Mouse (Mus musculus): ENCODE data around the gene Tmem203. TPM values are rescaled to one million over a fixed set of nuclear protein-coding genes. Genes with fewer than 3 reads are reported as not detected.
A peak's percentile ranks its signal among the peaks of the same experiment; 100 is the strongest.

The Tmem203 gene
- polyA plus RNA-seq, 1 experiment from 2014 or later: 19.2 TPM

DNA sequence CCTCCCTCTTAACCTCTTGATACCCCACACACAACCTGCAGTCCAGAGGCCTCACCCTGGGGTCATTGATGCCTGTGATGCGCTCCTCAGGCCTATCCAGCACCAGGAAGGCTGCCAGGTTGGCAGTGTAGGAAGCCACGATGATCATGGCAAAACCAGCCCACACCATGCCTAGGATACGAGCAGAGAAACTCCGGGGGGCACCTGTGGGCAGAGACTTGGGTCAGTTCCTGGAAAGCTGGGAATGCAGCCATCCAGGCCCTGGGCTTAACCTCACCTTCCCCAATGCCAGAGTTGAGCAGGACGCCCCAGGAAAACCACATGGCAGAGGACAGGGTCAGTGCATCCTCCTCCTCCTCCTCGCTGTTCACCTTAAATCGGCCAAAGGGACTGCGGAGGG, 41.9 kb downstream of the Tmem203 start:
- 76% methylated on average over 7 of the region's 8 CpGs for WGBS
- ATAC-seq (replicated peaks; ENCODE audit: low FRiP score, low TSS enrichment, low read depth): no peak

DNA sequence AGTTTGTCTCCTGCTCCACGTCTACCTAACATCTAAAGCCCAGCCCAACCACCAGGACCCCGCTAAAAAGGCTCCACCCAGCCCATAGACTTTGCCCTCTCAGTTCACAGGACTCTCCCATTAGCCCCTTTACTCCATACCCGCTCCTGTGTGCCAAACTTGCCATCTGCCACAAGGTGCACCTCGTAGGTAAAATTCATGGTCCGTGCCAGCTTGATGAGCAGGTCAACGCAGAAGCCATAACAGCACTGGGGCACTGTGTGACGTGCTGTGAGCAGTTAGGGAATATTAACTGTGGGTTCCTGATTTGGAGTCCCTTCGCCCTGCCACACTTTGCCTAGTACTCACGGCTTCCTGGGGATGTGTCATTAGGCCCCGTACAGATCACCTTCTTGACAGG, 42.8 kb downstream of the Tmem203 start:
- no peak overlapping the region for H3K4me3 ChIP-seq (ENCODE audit: low read depth, low read length)
- 82% methylated on average over 10 of the region's 10 CpGs for WGBS
- no peaks in the 10 kb centered on the region for H3K36me3 ChIP-seq (ENCODE audit: control insufficient read depth, insufficient read depth, low read length)
- H3K9me3 ChIP-seq (ENCODE audit: control insufficient read depth, low read length): no peaks in the 10 kb centered on the region
- ATAC-seq (replicated peaks; ENCODE audit: low FRiP score, low TSS enrichment, low read depth) (no peak), DNase-seq (ENCODE audit: low spot score) (no peak)
- no peaks in the 10 kb centered on the region for H3K4me1 ChIP-seq (replicated peaks; ENCODE audit: control insufficient read depth, insufficient read depth, low read length)
- H3K4me2 ChIP-seq (ENCODE audit: low read length): no peak overlapping the region
- no peak overlapping the region for H3K27ac ChIP-seq (ENCODE audit: low read depth)
- no peak overlapping the region for H3K9ac ChIP-seq (ENCODE audit: low read length)
- H3K27me3 ChIP-seq (replicated peaks; ENCODE audit: control insufficient read depth, insufficient read depth, low read length): peaks cover 17% of the 10 kb centered on the region; the same call in 1 of the 2 replicates

More for the DNA sequence above, 41.9 kb downstream of the Tmem203 start:
- Histone ChIP-seq H3K27ac (ENCODE audit: low read depth) (no peak overlapping the region), H3K4me1 (replicated peaks; ENCODE audit: control insufficient read depth, insufficient read depth, low read length) (peaks cover 7% of the 10 kb centered on the region; the same call in 1 of the 2 replicates), H3K27me3 (replicated peaks; ENCODE audit: control insufficient read depth, insufficient read depth, low read length) (peaks cover 25% of the 10 kb centered on the region), H3K9ac (ENCODE audit: low read length) (no peak overlapping the region), H3K9me3 (ENCODE audit: control insufficient read depth, low read length) (no peaks in the 10 kb centered on the region), H3K4me3 (ENCODE audit: low read depth, low read length) (no peak overlapping the region), H3K36me3 (ENCODE audit: control insufficient read depth, insufficient read depth, low read length) (no peaks in the 10 kb centered on the region), H3K4me2 (ENCODE audit: low read length) (no peak overlapping the region)
- no peak for DNase-seq (ENCODE audit: low spot score)

DNA sequence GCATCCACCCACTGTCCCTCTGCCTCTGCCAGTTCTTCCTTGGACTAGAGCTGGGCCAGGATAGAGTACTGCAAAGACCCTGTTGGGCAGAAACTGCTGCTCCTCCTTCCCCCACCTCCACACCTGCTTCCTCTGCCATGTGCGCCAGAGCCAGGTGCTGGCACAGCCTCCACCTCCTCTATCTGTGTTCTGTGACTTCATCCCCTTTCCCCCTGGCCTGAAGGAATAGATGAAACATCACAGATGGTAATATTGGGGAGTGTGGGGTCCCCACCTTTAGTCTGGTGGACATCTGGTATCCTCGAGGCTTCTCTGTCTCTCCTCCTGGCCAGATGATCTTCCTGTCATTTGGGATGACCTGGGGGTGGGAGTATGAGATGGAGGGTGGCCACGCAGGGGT, 48.2 kb downstream of the Tmem203 start:
- DNase-seq (ENCODE audit: low spot score) (no peak), ATAC-seq (replicated peaks; ENCODE audit: low FRiP score, low TSS enrichment, low read depth) (no peak)
- H3K4me3 ChIP-seq (ENCODE audit: low read depth, low read length): no peak overlapping the region
- no peak overlapping the region for H3K9ac ChIP-seq (ENCODE audit: low read length)
- H3K27me3 ChIP-seq (replicated peaks; ENCODE audit: control insufficient read depth, insufficient read depth, low read length): peaks cover 44% of the 10 kb centered on the region
- H3K4me1 ChIP-seq (replicated peaks; ENCODE audit: control insufficient read depth, insufficient read depth, low read length): peaks cover 3% of the 10 kb centered on the region; the same call in 1 of the 2 replicates
- no peaks in the 10 kb centered on the region for H3K9me3 ChIP-seq (ENCODE audit: control insufficient read depth, low read length)
- 73% methylated on average over 3 of the region's 3 CpGs for WGBS
- H3K27ac ChIP-seq (ENCODE audit: low read depth): no peak overlapping the region
- no peak overlapping the region for H3K4me2 ChIP-seq (ENCODE audit: low read length)
- H3K36me3 ChIP-seq (ENCODE audit: control insufficient read depth, insufficient read depth, low read length): no peaks in the 10 kb centered on the region

DNA sequence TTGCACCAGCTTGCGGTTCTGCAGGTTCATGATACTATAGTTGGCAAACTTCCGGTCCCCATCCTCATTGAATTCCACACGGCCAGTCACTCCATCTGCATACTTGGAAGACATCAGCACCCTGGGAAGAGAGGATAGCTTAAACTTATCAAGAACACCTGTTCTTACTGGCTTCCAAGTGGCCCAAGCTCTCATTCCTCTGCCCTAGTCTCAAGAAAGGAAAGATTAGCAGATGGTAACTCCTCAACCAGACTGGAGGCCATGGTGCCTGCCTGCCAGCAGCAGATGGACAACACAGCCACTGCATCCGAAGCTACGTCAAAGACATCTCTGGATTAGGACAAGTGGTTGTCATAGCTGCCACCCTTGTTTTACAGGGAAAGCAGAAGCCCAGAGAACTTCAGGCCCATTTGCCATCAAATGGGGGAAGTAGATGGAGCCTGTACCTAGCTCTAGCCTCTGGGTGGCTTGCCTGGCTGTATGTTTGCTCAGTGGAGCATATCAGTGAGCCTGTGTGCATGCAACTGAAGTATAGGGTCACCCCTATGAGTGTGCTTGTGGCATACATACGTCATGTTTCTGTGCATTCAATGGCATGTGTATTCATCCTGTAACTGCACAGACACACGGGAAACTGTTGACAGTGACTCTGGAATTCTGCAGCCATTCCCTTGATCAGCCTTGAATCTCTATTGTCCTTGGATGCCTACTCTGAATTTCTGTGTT, 48.9 kb downstream of the Tmem203 start:
- H3K36me3 ChIP-seq (ENCODE audit: control insufficient read depth, insufficient read depth, low read length): no peaks in the 10 kb centered on the region
- H3K4me3 ChIP-seq (ENCODE audit: low read depth, low read length): 0 out of 2 replicates have a peak overlapping the region, but pooled peaks have one; percentile 42
- peak overlapping the region; percentile 80 for H3K4me2 ChIP-seq (ENCODE audit: low read length)
- WGBS: 70% methylated on average over 7 of the region's 7 CpGs
- DNase-seq (ENCODE audit: low spot score) (no peak), ATAC-seq (replicated peaks; ENCODE audit: low FRiP score, low TSS enrichment, low read depth) (no peak)
- H3K4me1 ChIP-seq (replicated peaks; ENCODE audit: control insufficient read depth, insufficient read depth, low read length): peaks cover 3% of the 10 kb centered on the region; the same call in 1 of the 2 replicates
- H3K9ac ChIP-seq (ENCODE audit: low read length): no peak overlapping the region
- peaks cover 50% of the 10 kb centered on the region for H3K27me3 ChIP-seq (replicated peaks; ENCODE audit: control insufficient read depth, insufficient read depth, low read length)
- H3K27ac ChIP-seq (ENCODE audit: low read depth): no peak overlapping the region
- no peaks in the 10 kb centered on the region for H3K9me3 ChIP-seq (ENCODE audit: control insufficient read depth, low read length)

DNA sequence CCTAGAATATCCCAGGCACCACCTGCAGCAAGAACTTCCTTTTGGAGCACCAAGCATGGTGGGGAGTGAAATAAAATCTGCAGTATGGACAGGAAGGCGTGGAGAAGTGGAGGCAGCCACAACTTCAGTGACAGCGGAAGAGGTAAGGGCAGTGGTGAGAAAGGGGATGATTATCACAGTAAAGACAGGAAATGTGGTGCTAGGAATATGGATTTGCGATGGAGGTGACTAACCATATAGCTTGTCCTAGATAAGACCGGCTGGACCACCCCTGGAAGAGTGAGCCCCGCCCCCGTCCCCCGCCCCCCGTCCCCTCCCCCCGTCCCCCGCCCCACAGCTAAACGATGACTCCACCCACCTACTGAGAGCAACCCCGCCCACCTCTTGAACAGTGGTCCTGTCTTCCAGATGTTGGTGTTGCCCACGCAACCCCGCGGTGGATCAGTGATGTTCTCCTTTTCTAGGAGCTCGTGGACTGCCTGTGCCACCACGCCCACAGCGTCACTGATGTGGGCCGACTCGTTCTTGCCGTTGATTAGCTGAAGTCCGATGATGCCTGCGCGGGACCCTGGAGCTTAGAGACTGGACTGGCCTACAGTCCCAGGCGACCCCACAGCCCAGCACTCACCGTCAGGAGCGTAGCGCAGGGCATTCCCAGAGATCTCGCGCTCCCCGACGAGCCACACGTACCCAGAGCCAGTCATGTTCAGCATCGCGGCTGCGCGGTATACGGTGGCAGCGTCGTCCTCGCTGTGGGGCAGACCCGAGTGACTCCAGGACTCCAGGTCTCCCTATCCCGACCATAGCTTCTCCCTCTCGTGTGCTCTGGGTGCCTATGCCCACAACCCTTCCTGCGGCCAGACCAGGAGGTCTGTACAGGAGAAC, 49.7 kb downstream of the Tmem203 start:
- H3K27me3 ChIP-seq (replicated peaks; ENCODE audit: control insufficient read depth, insufficient read depth, low read length): peaks cover 56% of the 10 kb centered on the region
- no peaks in the 10 kb centered on the region for H3K36me3 ChIP-seq (ENCODE audit: control insufficient read depth, insufficient read depth, low read length)
- no peaks in the 10 kb centered on the region for H3K9me3 ChIP-seq (ENCODE audit: control insufficient read depth, low read length)
- H3K4me2 ChIP-seq (ENCODE audit: low read length): peak overlapping the region; percentile 80
- peaks cover 3% of the 10 kb centered on the region; the same call in 1 of the 2 replicates for H3K4me1 ChIP-seq (replicated peaks; ENCODE audit: control insufficient read depth, insufficient read depth, low read length)
- H3K27ac ChIP-seq (ENCODE audit: low read depth): no peak overlapping the region
- peak overlapping the region; percentile 42 for H3K4me3 ChIP-seq (ENCODE audit: low read depth, low read length)
- DNase-seq (ENCODE audit: low spot score) (peak; percentile 72), ATAC-seq (replicated peaks; ENCODE audit: low FRiP score, low TSS enrichment, low read depth) (peak; percentile 66)
- H3K9ac ChIP-seq (ENCODE audit: low read length): peak overlapping the region; percentile 32; the same call in 1 of the 2 replicates
- WGBS: 2% methylated on average over 45 of the region's 45 CpGs

Other genes starting within 250 kb of the Tmem203 start
- gene Nsmf, start 201.1 kb upstream of the Tmem203 start, polyA plus RNA-seq (2014; fragmentation: Nextera tagmentation; extraction: Ambion mirVana): 44.3 and 50.0 TPM in 2 replicates
- gene Entpd8, start 175.1 kb upstream of the Tmem203 start, polyA plus RNA-seq (2014; fragmentation: Nextera tagmentation; extraction: Ambion mirVana): 6.0 and 7.3 TPM in 2 replicates
- gene Noxa1, start 160.3 kb upstream of the Tmem203 start, polyA plus RNA-seq (2014; fragmentation: Nextera tagmentation; extraction: Ambion mirVana): 2.3 and 5.7 TPM in 2 replicates
- gene Nrarp, start 74.7 kb upstream of the Tmem203 start, polyA plus RNA-seq (2014; fragmentation: Nextera tagmentation; extraction: Ambion mirVana): 8.2 and 13.2 TPM in 2 replicates
- 14.4 and 18.1 TPM in 2 replicates for gene Tor4a, start 58.6 kb upstream of the Tmem203 start, polyA plus RNA-seq (2014; fragmentation: Nextera tagmentation; extraction: Ambion mirVana)
- 99.1 and 107 TPM in 2 replicates for gene Nelfb, start 44.0 kb upstream of the Tmem203 start, polyA plus RNA-seq (2014; fragmentation: Nextera tagmentation; extraction: Ambion mirVana)
- 0.18 TPM in 1 of 2 replicates, not detected in the other for gene Stpg3, start 40.8 kb upstream of the Tmem203 start, polyA plus RNA-seq (2014; fragmentation: Nextera tagmentation; extraction: Ambion mirVana)
- 0.51 TPM in 1 of 2 replicates, not detected in the other for gene Fam166a, start 36.7 kb upstream of the Tmem203 start, polyA plus RNA-seq (2014; fragmentation: Nextera tagmentation; extraction: Ambion mirVana)
- gene Tubb4b, start 30.7 kb upstream of the Tmem203 start, polyA plus RNA-seq (2014; fragmentation: Nextera tagmentation; extraction: Ambion mirVana): 524 and 576 TPM in 2 replicates
- 0.26 and 0.38 TPM in 2 replicates for gene Slc34a3, start 21.1 kb upstream of the Tmem203 start, polyA plus RNA-seq (2014; fragmentation: Nextera tagmentation; extraction: Ambion mirVana)
- not detected in 2 replicates for gene Rnf224, start 18.7 kb upstream of the Tmem203 start, polyA plus RNA-seq (2014; fragmentation: Nextera tagmentation; extraction: Ambion mirVana)
- gene Rnf208, start 13.2 kb upstream of the Tmem203 start, polyA plus RNA-seq (2014; fragmentation: Nextera tagmentation; extraction: Ambion mirVana): 15.7 and 18.7 TPM in 2 replicates
- 0.30 TPM in 1 of 2 replicates, not detected in the other for gene Cysrt1, start 13.0 kb upstream of the Tmem203 start, polyA plus RNA-seq (2014; fragmentation: Nextera tagmentation; extraction: Ambion mirVana)
- gene AL732309.1, start 8.6 kb upstream of the Tmem203 start, polyA plus RNA-seq (2014; fragmentation: Nextera tagmentation; extraction: Ambion mirVana): 5.0 and 5.7 TPM in 2 replicates
- 6.5 and 7.8 TPM in 2 replicates for gene Tprn, start 7.2 kb downstream of the Tmem203 start, polyA plus RNA-seq (2014; fragmentation: Nextera tagmentation; extraction: Ambion mirVana)
- gene Ssna1, start 17.0 kb downstream of the Tmem203 start, polyA plus RNA-seq (2014; fragmentation: Nextera tagmentation; extraction: Ambion mirVana): 229 and 240 TPM in 2 replicates
- 100 and 110 TPM in 2 replicates for gene Anapc2, start 17.0 kb downstream of the Tmem203 start, polyA plus RNA-seq (2014; fragmentation: Nextera tagmentation; extraction: Ambion mirVana)
- not detected in 2 replicates for gene Tmem210, start 32.7 kb downstream of the Tmem203 start, polyA plus RNA-seq (2014; fragmentation: Nextera tagmentation; extraction: Ambion mirVana)
- gene Lrrc26, start 34.5 kb downstream of the Tmem203 start, polyA plus RNA-seq (2014; fragmentation: Nextera tagmentation; extraction: Ambion mirVana): not detected in 2 replicates
- 2.1 and 2.4 TPM in 2 replicates for gene Grin1, start 63.7 kb downstream of the Tmem203 start, polyA plus RNA-seq (2014; fragmentation: Nextera tagmentation; extraction: Ambion mirVana)
- 66.3 and 73.3 TPM in 2 replicates for gene Man1b1, start 76.9 kb downstream of the Tmem203 start, polyA plus RNA-seq (2014; fragmentation: Nextera tagmentation; extraction: Ambion mirVana)
- 24.1 and 26.5 TPM in 2 replicates for gene Dpp7, start 100.9 kb downstream of the Tmem203 start, polyA plus RNA-seq (2014; fragmentation: Nextera tagmentation; extraction: Ambion mirVana)
- gene Uap1l1, start 110.2 kb downstream of the Tmem203 start, polyA plus RNA-seq (2014; fragmentation: Nextera tagmentation; extraction: Ambion mirVana): 36.3 and 46.0 TPM in 2 replicates
- 43.2 and 47.4 TPM in 2 replicates for gene Sapcd2, start 116.9 kb downstream of the Tmem203 start, polyA plus RNA-seq (2014; fragmentation: Nextera tagmentation; extraction: Ambion mirVana)
- gene Entpd2, start 140.4 kb downstream of the Tmem203 start, polyA plus RNA-seq (2014; fragmentation: Nextera tagmentation; extraction: Ambion mirVana): 5.9 and 7.4 TPM in 2 replicates
- 42.2 and 45.4 TPM in 2 replicates for gene Npdc1, start 143.9 kb downstream of the Tmem203 start, polyA plus RNA-seq (2014; fragmentation: Nextera tagmentation; extraction: Ambion mirVana)
- gene Fut7, start 167.8 kb downstream of the Tmem203 start, polyA plus RNA-seq (2014; fragmentation: Nextera tagmentation; extraction: Ambion mirVana): 0.15 TPM in 1 of 2 replicates, not detected in the other
- 4.8 and 4.9 TPM in 2 replicates for gene Abca2, start 173.3 kb downstream of the Tmem203 start, polyA plus RNA-seq (2014; fragmentation: Nextera tagmentation; extraction: Ambion mirVana)
- 1.8 and 2.0 TPM in 2 replicates for gene Clic3, start 201.4 kb downstream of the Tmem203 start, polyA plus RNA-seq (2014; fragmentation: Nextera tagmentation; extraction: Ambion mirVana)
- 25.0 and 27.4 TPM in 2 replicates for gene Paxx, start 205.7 kb downstream of the Tmem203 start, polyA plus RNA-seq (2014; fragmentation: Nextera tagmentation; extraction: Ambion mirVana)
- gene Ptgds, start 214.6 kb downstream of the Tmem203 start, polyA plus RNA-seq (2014; fragmentation: Nextera tagmentation; extraction: Ambion mirVana): 6.2 and 7.9 TPM in 2 replicates
- gene Lcn12, start 238.5 kb downstream of the Tmem203 start, polyA plus RNA-seq (2014; fragmentation: Nextera tagmentation; extraction: Ambion mirVana): not detected in 2 replicates
- 72.9 and 79.3 TPM in 2 replicates for gene Fbxw5, start 245.3 kb downstream of the Tmem203 start, polyA plus RNA-seq (2014; fragmentation: Nextera tagmentation; extraction: Ambion mirVana)
- gene C8g, start 246.3 kb downstream of the Tmem203 start, polyA plus RNA-seq (2014; fragmentation: Nextera tagmentation; extraction: Ambion mirVana): 5.9 and 6.3 TPM in 2 replicates